Mouse (Mus musculus): ENCODE data around the gene Olfr1391. TPM values are rescaled to one million over a fixed set of nuclear protein-coding genes. Genes with fewer than 3 reads are reported as not detected.

Gene Olfr1391
- polyA plus RNA-seq, 1 experiment from 2014 or later, result not detected

Other genes with a start within 250 kb of the Olfr1391 start
- gene Ifi47, start 246.2 kb upstream of the Olfr1391 start, polyA plus RNA-seq (2015; fragmentation: Nextera tagmentation; extraction: Ambion mirVana), result 1.4 and 1.7 TPM in 2 replicates
- gene Olfr1396, start 207.9 kb upstream of the Olfr1391 start, polyA plus RNA-seq (2015; fragmentation: Nextera tagmentation; extraction: Ambion mirVana), result not detected in 2 replicates
- gene Olfr1395, start 180.5 kb upstream of the Olfr1391 start, polyA plus RNA-seq (2015; fragmentation: Nextera tagmentation; extraction: Ambion mirVana), result not detected in 2 replicates
- not detected in 2 replicates for gene Olfr1394, start 168.4 kb upstream of the Olfr1391 start, polyA plus RNA-seq (2015; fragmentation: Nextera tagmentation; extraction: Ambion mirVana)
- gene Btnl9, start 135.6 kb upstream of the Olfr1391 start, polyA plus RNA-seq (2015; fragmentation: Nextera tagmentation; extraction: Ambion mirVana), result 1.8 and 2.0 TPM in 2 replicates
- gene Zfp62, start 119.5 kb upstream of the Olfr1391 start, polyA plus RNA-seq (2015; fragmentation: Nextera tagmentation; extraction: Ambion mirVana), result 33.8 and 36.9 TPM in 2 replicates
- gene Mgat1, start 78.6 kb upstream of the Olfr1391 start, polyA plus RNA-seq (2015; fragmentation: Nextera tagmentation; extraction: Ambion mirVana), result 74.6 and 81.3 TPM in 2 replicates
- not detected in 2 replicates for gene Olfr1393, start 44.4 kb upstream of the Olfr1391 start, polyA plus RNA-seq (2015; fragmentation: Nextera tagmentation; extraction: Ambion mirVana)
- gene Olfr1392, start 37.5 kb upstream of the Olfr1391 start, polyA plus RNA-seq (2015; fragmentation: Nextera tagmentation; extraction: Ambion mirVana), result 0.10 and 0.11 TPM in 2 replicates
- not detected in 2 replicates for gene Olfr10, start 18.0 kb upstream of the Olfr1391 start, polyA plus RNA-seq (2015; fragmentation: Nextera tagmentation; extraction: Ambion mirVana)
- gene Olfr1390, start 12.4 kb downstream of the Olfr1391 start, polyA plus RNA-seq (2015; fragmentation: Nextera tagmentation; extraction: Ambion mirVana), result not detected in 2 replicates
- gene Olfr1389, start 100.3 kb downstream of the Olfr1391 start, polyA plus RNA-seq (2015; fragmentation: Nextera tagmentation; extraction: Ambion mirVana), result not detected in 2 replicates
- gene Olfr1388, start 113.9 kb downstream of the Olfr1391 start, polyA plus RNA-seq (2015; fragmentation: Nextera tagmentation; extraction: Ambion mirVana), result 0.06 TPM in 1 of 2 replicates, not detected in the other
- not detected in 2 replicates for gene Olfr1387, start 132.6 kb downstream of the Olfr1391 start, polyA plus RNA-seq (2015; fragmentation: Nextera tagmentation; extraction: Ambion mirVana)
- gene Olfr1386, start 142.3 kb downstream of the Olfr1391 start, polyA plus RNA-seq (2015; fragmentation: Nextera tagmentation; extraction: Ambion mirVana), result not detected in 2 replicates
- not detected in 2 replicates for gene Olfr1385, start 166.3 kb downstream of the Olfr1391 start, polyA plus RNA-seq (2015; fragmentation: Nextera tagmentation; extraction: Ambion mirVana)
- not detected in 2 replicates for gene Olfr1384, start 184.0 kb downstream of the Olfr1391 start, polyA plus RNA-seq (2015; fragmentation: Nextera tagmentation; extraction: Ambion mirVana)
- not detected in 2 replicates for gene Olfr1383, start 196.9 kb downstream of the Olfr1391 start, polyA plus RNA-seq (2015; fragmentation: Nextera tagmentation; extraction: Ambion mirVana)
- gene Olfr1382, start 205.5 kb downstream of the Olfr1391 start, polyA plus RNA-seq (2015; fragmentation: Nextera tagmentation; extraction: Ambion mirVana), result not detected in 2 replicates
- gene Olfr1381, start 220.7 kb downstream of the Olfr1391 start, polyA plus RNA-seq (2015; fragmentation: Nextera tagmentation; extraction: Ambion mirVana), result not detected in 2 replicates
- gene Olfr1380, start 234.1 kb downstream of the Olfr1391 start, polyA plus RNA-seq (2015; fragmentation: Nextera tagmentation; extraction: Ambion mirVana), result not detected in 2 replicates

Data from limb, embryonic 15.5 days (tissue).